Mouse (Mus musculus): Measurements from ENCODE around the gene Cdpf1. TPM values are rescaled to one million over a fixed set of nuclear protein-coding genes. Genes with fewer than 3 reads are reported as not detected.

Gene Cdpf1
- total RNA-seq (2023) = 10 to 100 TPM; 19.9 to 21.4 TPM

DNA sequence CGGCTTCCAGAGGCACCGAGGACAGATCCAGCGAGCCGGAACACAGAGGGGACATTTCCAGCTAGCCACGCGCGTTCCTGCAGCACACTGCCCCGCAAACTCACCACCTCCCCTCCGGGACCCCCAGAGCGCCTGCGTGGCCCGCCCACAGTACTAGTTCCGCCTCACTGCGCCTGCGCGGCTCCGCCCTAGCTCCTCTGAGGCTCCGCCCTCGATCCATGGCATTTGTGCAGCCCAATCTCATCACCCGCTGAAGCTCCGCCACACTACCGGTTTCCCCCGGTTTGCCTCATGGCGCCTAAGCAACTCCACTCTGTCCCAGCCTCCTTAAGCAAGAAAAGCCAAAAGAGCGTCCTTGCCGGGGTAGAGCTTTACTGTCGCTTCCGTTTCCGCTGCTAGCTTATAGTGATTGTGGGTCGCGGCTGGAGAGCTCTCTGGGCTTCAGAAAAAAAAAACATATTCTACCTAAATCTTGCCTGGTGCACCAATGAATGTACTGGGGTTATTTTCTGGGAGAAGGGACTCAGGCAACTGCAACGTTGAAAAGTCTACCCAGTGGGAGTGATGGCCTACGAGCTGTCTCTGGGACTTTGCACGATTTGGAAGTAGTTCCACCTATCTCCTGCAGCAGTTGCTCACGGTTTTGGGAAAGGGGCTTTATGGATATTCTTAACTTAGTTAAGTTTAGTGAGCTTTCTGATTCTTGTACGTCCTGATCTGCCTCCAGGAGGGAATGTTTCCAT lies at the start of gene Cdpf1:
Cdpf1 (minus strand) TSS at position 163 of the 743 bp plus-strand sequence.

DNA sequence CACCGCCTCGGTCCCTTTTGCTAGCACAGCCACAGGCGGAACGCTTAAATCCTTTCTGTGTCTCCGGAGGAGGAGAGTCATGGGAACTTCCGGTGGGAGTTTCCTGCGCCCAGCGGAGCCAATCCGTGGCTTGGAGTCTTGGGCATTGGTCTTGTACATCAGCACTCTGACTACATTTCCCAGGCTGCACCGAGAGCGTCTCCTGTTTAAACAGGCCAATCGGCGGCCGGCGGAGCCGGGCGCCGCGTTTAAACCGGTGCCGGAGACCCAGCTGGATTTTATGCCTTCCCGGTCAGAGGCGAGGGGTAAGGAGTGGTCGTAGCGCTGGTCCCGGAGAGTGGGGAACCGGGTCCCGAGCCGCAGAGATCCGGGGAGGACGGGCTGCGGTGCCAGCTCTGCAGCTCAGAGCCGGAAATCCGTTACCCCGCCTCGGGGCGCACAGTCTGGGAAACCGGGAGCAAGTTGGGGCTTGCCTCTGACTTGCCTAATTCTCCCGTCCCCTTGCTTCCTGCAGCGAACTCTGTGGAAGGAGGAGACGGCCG lies 48.1 kb upstream of the Cdpf1 start, which contains the start of gene Gtse1:
Gtse1 (plus strand) TSS at position 256 of the 542 bp plus-strand sequence.

DNA sequence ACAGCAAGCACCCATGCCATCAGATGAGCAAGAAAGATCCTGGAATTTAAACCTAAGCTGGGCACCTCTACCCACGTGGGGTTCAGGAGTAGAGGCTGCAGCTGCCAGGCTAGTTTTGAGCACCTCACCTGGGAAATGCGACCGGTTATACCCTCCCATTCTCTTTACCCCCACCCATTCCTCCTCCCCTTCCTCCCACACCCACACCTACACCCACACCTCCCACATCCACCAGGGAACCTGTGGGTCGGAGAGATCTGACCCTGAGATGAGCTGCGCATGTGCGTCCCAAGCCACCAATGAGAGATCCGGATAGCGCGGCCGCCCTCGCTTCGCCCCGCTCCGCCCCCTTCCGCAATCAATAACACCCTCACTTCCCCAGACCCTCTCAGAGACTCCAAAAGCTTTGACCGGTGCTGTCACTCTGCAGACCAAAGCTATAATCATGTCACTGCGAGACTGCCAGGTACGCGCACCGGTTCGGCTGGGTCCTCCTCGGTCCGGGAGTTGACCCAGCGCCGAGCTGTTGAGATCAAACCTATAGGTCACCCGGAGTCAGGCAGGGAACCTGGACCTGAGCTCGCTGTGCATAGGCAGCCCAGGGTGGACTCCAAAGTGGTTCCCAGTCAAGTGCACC lies 20.6 kb upstream of the Cdpf1 start, which contains the start of gene Ttc38:
Ttc38 (plus strand) TSS at position 353 of the 637 bp plus-strand sequence.

DNA sequence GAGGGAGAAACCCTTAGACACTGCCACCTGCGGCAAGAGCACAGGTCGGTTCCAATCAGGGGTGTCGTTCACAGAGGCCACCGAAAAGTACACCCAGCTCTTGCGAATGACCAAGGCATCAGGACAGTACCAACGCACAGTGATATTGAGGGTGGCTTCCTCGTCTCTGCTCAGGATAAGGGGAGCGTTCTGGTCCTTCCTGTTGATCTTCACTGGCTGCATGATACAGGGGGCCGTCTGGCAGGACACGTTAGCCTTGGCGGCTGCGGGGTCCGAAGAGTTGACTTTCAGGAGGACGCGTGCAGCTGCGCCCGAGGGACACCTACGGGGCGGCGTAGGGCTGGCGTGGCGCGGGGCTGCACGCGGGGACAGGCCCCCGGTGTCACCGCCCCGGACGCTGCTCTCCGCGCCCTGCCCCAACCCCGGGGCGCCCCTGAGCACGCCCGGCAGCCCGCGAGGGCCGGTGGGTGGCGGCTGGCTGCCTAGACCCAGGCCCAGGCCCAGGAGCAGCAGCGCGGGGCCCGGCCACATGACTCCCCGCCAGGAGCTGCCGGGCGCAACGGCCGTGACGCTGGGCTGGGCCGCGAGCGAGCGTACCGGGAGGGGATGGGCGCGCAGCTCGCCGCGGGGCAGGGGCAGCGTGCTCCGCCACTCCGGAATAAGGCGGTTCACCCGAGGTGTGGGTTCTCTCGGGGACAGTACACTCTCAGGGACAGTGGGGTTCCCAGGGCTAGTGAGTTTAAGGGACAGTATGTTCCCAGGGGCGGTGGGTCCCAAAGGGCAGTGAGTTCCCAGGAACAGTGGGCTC lies 9.9 kb upstream of the Cdpf1 start, which contains the start of gene Pkdrej:
Pkdrej (minus strand) TSS at position 532 of the 808 bp plus-strand sequence.

Other genes starting within 250 kb of the Cdpf1 start
- not detected for gene Wnt7b, start 229.2 kb downstream of the Cdpf1 start, total RNA-seq (2023)
- gene Ppara, start 76.7 kb downstream of the Cdpf1 start, total RNA-seq (2023) = not detected
- under 1 TPM in 1 of 2 experiments, not detected in 1; 0.09 TPM for gene Pkdrej, start 10.0 kb upstream of the Cdpf1 start, total RNA-seq (2023)
- gene Ttc38, start 20.6 kb upstream of the Cdpf1 start, total RNA-seq (2023) = 10 to 100 TPM; 20.1 to 21.2 TPM
- gene Gtse1, start 48.0 kb upstream of the Cdpf1 start, total RNA-seq (2023) = 1 to 10 TPM; 3.7 to 4.8 TPM
- gene Trmu, start 67.6 kb upstream of the Cdpf1 start, total RNA-seq (2023) = 10 to 100 TPM; 30.7 to 33.4 TPM
- gene Celsr1, start 222.1 kb upstream of the Cdpf1 start, total RNA-seq (2023) = 10 to 100 TPM; 21.2 to 22.0 TPM
- 100 to 1,000 TPM; 141 to 144 TPM for gene Gramd4, start 246.0 kb upstream of the Cdpf1 start, total RNA-seq (2023)